Mouse (Mus musculus) inflammation-experienced regulatory T-cells (primary cell): ENCODE measurements around the gene Traip. TPM values are rescaled to one million over a fixed set of nuclear protein-coding genes. Genes with fewer than 3 reads are reported as not detected.

ENCODE experiments used
- polyA plus RNA-seq, 2 experiments: library from polyadenylated mRNA; unstranded; fragments of 100-300 nt; shearing (Covaris generic); gene quantifications; one replicate each; pipeline ENCODE4 v1.2.1; 2017

Traip gene
- polyA plus RNA-seq = 1 to 10 TPM; 3.8 to 8.5 TPM

GRCm38 (mm10) chr9:107949922-107950235 is at the start of gene Traip:
TSS of gene Traip (plus strand) at chr9:107950136.

GRCm38 (mm10) chr9:107906252-107906966 is 43.5 kb upstream of the Traip start, which contains the start of gene Mst1r:
TSS of gene Mst1r (plus strand) at chr9:107906873.

GRCm38 (mm10) chr9:107928169-107928568 is 21.8 kb upstream of the Traip start, which contains the start of gene Actl11:
TSS of gene Actl11 (plus strand) at chr9:107928469.

GRCm38 (mm10) chr9:107935374-107935773 is 14.6 kb upstream of the Traip start, which contains the start of gene Camkv:
TSS of gene Camkv (plus strand) at chr9:107935674.

GRCm38 (mm10) chr9:107975399-107976386 is 25.8 kb downstream of the Traip start, which contains the start of gene Uba7:
TSS of gene Uba7 (plus strand) at chr9:107975505.

GRCm38 (mm10) chr9:107982681-107983346 is 32.9 kb downstream of the Traip start, which contains the start of gene Gm20661:
TSS of gene Gm20661 (plus strand) at chr9:107983058.

GRCm38 (mm10) chr9:107985131-107986119 is 35.5 kb downstream of the Traip start, which contains the start of gene Inka1:
TSS of gene Inka1 (minus strand) at chr9:107985879.

GRCm38 (mm10) chr9:107992197-107992596 is 42.3 kb downstream of the Traip start, which contains the start of gene Cdhr4:
TSS of gene Cdhr4 (plus strand) at chr9:107992497.

GRCm38 (mm10) chr9:107996049-107996448 is 46.1 kb downstream of the Traip start, which contains the start of gene Gm20662:
TSS of gene Gm20662 (plus strand) at chr9:107996349.

GRCm38 (mm10) chr9:108001922-108002770 is 52.2 kb downstream of the Traip start, which contains the start of gene Ip6k1:
TSS of gene Ip6k1 (plus strand) at chr9:108002501.

Other genes with a start within 250 kb of the Traip start
- under 1 TPM; 0.12 TPM for gene Sema3f, start 239.7 kb upstream of the Traip start, polyA plus RNA-seq
- 100 to 1,000 TPM; 287 to 306 TPM for gene Rbm5, start 179.1 kb upstream of the Traip start, polyA plus RNA-seq
- gene Rbm6, start 76.9 kb upstream of the Traip start, polyA plus RNA-seq = 100 to 1,000 TPM in 1 of 2 experiments, 10 to 100 TPM in 1; 94.7 to 118 TPM
- 10 to 100 TPM; 22.2 to 26.6 TPM for gene Mon1a, start 62.0 kb upstream of the Traip start, polyA plus RNA-seq
- gene Mst1r, start 43.3 kb upstream of the Traip start, polyA plus RNA-seq = 1 to 10 TPM in 1 of 2 experiments, under 1 TPM in 1; 0.17 to 3.5 TPM
- gene Actl11, start 21.7 kb upstream of the Traip start, polyA plus RNA-seq = not detected
- 1 to 10 TPM in 1 of 2 experiments, under 1 TPM in 1; 0.12 to 2.5 TPM for gene Camkv, start 14.5 kb upstream of the Traip start, polyA plus RNA-seq
- 100 to 1,000 TPM; 252 to 291 TPM for gene Uba7, start 25.4 kb downstream of the Traip start, polyA plus RNA-seq
- gene Gm20661, start 32.9 kb downstream of the Traip start, polyA plus RNA-seq = under 1 TPM in 1 of 2 experiments, not detected in 1; 0.14 TPM
- 1 to 10 TPM in 1 of 2 experiments, under 1 TPM in 1; 0.25 to 1.5 TPM for gene Inka1, start 35.7 kb downstream of the Traip start, polyA plus RNA-seq
- gene Cdhr4, start 42.4 kb downstream of the Traip start, polyA plus RNA-seq = under 1 TPM; 0.06 to 0.82 TPM
- gene Gm20662, start 46.2 kb downstream of the Traip start, polyA plus RNA-seq = not detected
- gene Ip6k1, start 52.4 kb downstream of the Traip start, polyA plus RNA-seq = 100 to 1,000 TPM; 118 to 147 TPM
- gene Gmppb, start 99.1 kb downstream of the Traip start, polyA plus RNA-seq = 10 to 100 TPM; 28.8 to 32.0 TPM
- 1 to 10 TPM in 1 of 2 experiments, under 1 TPM in 1; 0.91 to 3.9 TPM for gene Amigo3, start 103.0 kb downstream of the Traip start, polyA plus RNA-seq
- gene Mst1, start 130.3 kb downstream of the Traip start, polyA plus RNA-seq = 1 to 10 TPM; 2.0 to 3.1 TPM
- gene Rnf123, start 133.2 kb downstream of the Traip start, polyA plus RNA-seq = 100 to 1,000 TPM; 114 to 160 TPM
- 100 to 1,000 TPM; 122 to 135 TPM for gene Apeh, start 144.5 kb downstream of the Traip start, polyA plus RNA-seq
- gene Bsn, start 240.2 kb downstream of the Traip start, polyA plus RNA-seq = under 1 TPM; 0.51 to 0.62 TPM